Mouse (Mus musculus) bone marrow, adult 2 months (tissue): ENCODE data around the gene Ptprt.

Experiments used
- CTCF ChIP-seq: fragments of 200-500 bp; IDR thresholded peaks from 2 replicates; pipeline ENCODE4 v1.5.1; 2011; ENCODE audit warnings: low read length, control low read depth; ENCODE audit not compliant: control insufficient read depth, insufficient read depth
- POLR2A ChIP-seq: fragments of 200-500 bp; IDR thresholded peaks from 2 replicates; pipeline ENCODE4 v1.6.1; 2011; ENCODE audit warnings: low read depth, mild to moderate bottlenecking, control low read depth, low read length, borderline replicate concordance; ENCODE audit not compliant: control insufficient read depth

- TF ChIP-seq POLR2A (no peak), CTCF (no peak)
Observed at GRCm38 (mm10) chr2:162329430-162329829, 331.5 kb downstream of the Ptprt start.
